Mouse (Mus musculus) bone marrow, adult 2 months (tissue): ENCODE measurements around the gene Gm10715. TPM values are rescaled to one million over a fixed set of nuclear protein-coding genes. Genes with fewer than 3 reads are reported as not detected.
"Not testable (repeated sequence)": the region's sequence is repeated elsewhere in the genome, so short reads cannot be mapped to it uniquely, and the experiment has no call there.

ENCODE experiments used
- H3K27ac ChIP-seq: fragments of 200-500 bp; 2 replicates; pipeline ENCODE4 v1.5.1; 2012; ENCODE audit warnings: low read depth, mild to moderate bottlenecking, control low read depth, inconsistent platforms, low read length; ENCODE audit not compliant: control insufficient read depth, poor library complexity, insufficient read depth
- H3K4me1 ChIP-seq: fragments of 200-500 bp; 2 replicates; pipeline ENCODE4 v1.6.1; 2011; ENCODE audit warnings: low read length; ENCODE audit not compliant: control insufficient read depth, insufficient read depth
- H3K4me3 ChIP-seq: fragments of 200-500 bp; replicated peaks from 2 replicates; pipeline ENCODE3; 2011; ENCODE audit warnings: mild to moderate bottlenecking, low read depth, low read length, control low read depth; ENCODE audit not compliant: control insufficient read depth
- WGBS: fragments of 180-500 bp; shearing (Covaris S2); methylation state at CpG from one replicate; pipeline ENCODE4 v1.1.7; 2018; 5-methylcytosine and 5-hydroxymethylcytosine counted together
- polyA plus RNA-seq: library from polyadenylated mRNA; stranded (reverse); fragments of >200 nt; gene quantifications from 2 replicates; pipeline ENCODE4 v1.2.4, GENCODE M21; 2011; ENCODE audit warnings: low replicate concordance; ENCODE audit not compliant: missing spikeins, insufficient read depth, insufficient read length

Gene Gm10715
- polyA plus RNA-seq, 1 experiment = 33.9 TPM

DNA sequence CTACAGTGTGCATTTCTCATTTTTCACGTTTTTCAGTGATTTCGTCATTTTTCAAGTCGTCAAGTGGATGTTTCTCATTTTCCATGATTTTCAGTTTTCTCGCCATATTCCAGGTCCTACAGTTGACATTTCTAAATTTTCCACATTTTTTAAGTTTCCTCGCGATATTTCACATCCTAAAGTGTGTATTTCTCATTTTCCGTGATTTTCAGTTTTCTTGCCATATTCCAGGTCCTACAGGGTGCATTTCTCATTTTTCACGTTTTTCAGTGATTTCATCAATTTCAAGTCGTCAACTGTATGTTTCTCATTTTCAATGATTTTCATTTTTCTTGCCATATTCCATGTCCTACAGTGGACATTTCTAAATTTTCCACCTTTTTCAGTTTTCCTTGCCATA is 19.6 kb upstream of the Gm10715 start, which contains the start of gene Gm10719:
TSS of gene Gm10719 (plus strand) at position 301 of the 400 bp plus-strand sequence.
- WGBS = 50% methylated on average over 1 of the region's 9 CpGs
- not testable (repeated sequence) for H3K27ac ChIP-seq, H3K4me3 ChIP-seq, H3K4me1 ChIP-seq

DNA sequence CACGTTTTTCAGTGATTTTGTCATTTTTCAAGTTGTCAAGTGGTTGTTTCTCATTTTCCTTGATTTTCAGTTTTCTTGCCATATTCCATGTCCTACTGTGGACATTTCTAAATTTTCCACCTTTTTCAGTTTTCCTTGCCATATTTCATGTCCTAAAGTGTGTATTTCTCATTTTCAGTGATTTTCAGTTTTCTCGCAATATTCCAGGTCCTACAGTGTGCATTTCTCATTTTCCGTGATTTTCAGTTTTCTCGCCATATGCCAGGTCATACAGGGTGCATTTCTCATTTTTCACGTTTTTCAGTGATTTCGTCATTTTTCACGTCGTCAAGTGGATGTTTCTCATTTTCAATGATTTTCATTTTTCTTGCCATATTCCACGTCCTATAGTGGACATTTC is 17.7 kb upstream of the Gm10715 start:
- H3K4me3 ChIP-seq, H3K27ac ChIP-seq, H3K4me1 ChIP-seq: not testable (repeated sequence)
- WGBS = 63% methylated on average over 9 of the region's 9 CpGs

DNA sequence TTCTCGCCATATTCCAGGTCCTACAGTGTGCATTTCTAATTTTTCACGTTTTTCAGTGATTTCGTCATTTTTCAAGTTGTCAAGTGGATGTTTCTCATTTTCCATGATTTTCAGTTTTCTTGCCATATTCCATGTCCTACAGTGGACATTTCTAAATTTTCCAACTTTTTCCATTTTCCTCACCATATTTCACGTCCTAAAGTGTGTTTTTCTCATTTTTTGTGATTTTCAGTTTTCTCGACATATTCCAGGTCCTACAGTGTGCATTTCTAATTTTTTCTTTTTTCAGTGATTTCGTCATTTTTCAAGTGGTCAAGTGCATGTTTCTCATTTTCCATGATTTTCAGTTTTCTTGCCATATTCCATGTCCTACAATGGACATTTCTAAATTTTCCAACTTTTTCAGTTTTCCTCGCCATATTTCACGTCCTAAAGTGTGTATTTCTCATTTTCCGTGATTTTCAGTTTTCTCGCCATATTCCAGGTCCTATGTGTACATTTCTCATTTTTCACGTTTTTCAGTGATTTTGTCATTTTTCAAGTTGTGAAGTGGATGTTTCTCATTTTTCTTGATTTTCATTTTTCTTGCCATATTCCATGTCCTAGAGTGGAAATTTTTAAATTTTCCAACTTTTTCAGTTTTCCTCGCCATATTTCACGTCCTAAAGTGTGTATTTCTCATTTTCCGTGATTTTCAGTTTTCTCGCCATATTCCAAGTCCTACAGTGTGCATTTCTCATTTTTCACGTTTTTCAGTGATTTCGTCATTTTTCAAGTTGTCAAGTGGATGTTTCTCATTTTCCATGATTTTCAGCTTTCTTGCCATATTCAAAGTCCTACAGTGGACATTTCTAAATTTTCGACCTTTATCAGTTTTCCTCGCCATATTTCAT is 16.6 kb upstream of the Gm10715 start:
- not testable (repeated sequence) for H3K27ac ChIP-seq, H3K4me1 ChIP-seq, H3K4me3 ChIP-seq
- 74% methylated on average over 17 of the region's 19 CpGs for WGBS

DNA sequence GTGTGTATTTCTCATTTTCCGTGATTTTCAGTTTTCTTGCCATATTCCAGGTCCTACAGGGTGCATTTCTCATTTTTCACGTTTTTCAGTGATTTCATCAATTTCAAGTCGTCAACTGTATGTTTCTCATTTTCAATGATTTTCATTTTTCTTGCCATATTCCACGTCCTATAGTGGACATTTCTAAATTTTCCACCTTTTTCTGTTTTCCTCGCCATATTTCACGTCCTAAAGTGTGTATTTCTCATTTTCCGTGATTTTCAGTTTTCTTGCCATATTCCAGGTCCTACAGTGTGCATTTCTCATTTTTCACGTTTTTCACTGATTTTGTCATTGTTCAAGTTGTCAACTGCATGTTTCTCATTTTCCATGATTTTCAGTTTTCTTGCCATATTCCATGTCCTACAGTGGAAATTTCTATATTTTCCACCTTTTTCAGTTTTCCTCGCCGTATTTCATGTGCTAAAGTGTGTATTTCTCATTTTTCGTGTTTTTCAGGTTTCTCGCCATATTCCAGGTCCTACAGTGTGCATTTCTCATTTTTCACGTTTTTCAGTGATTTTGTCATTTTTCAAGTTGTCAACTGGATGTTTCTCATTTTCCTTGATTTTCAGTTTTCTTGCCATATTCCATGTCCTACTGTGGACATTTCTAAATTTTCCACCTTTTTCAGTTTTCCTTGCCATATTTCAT is 14.2 kb upstream of the Gm10715 start:
- WGBS = 68% methylated on average over 11 of the region's 13 CpGs
- H3K4me3 ChIP-seq, H3K4me1 ChIP-seq, H3K27ac ChIP-seq: not testable (repeated sequence)

DNA sequence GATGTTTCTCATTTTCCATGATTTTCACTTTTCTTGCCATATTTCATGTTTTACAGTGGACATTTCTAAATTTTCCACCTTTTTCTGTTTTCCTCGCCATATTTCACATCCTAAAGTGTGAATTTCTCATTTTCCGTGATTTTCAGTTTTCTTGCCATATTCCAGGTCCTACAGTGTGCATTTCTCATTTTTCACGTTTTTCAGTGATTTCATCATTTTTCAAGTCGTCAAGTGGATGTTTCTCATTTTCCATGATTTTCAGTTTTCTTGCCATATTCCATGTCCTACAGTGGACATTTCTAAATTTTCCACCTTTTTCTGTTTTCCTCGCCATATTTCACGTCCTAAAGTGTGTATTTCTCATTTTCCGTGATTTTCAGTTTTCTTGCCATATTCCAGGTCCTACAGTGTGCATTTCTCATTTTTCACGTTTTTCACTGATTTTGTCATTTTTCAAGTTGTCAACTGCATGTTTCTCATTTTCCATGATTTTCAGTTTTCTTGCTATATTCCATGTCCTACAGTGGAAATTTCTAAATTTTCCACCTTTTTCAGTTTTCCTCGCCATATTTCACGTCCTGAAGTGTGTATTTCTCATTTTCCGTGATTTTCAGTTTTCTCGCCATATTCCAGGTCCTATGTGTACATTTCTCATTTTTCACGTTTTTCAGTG is 13.2 kb upstream of the Gm10715 start, which contains the start of gene Gm10718:
TSS of gene Gm10718 (plus strand) at position 236 of the 673 bp plus-strand sequence.
- 69% methylated on average over 12 of the region's 13 CpGs for WGBS
- not testable (repeated sequence) for H3K27ac ChIP-seq, H3K4me3 ChIP-seq, H3K4me1 ChIP-seq

DNA sequence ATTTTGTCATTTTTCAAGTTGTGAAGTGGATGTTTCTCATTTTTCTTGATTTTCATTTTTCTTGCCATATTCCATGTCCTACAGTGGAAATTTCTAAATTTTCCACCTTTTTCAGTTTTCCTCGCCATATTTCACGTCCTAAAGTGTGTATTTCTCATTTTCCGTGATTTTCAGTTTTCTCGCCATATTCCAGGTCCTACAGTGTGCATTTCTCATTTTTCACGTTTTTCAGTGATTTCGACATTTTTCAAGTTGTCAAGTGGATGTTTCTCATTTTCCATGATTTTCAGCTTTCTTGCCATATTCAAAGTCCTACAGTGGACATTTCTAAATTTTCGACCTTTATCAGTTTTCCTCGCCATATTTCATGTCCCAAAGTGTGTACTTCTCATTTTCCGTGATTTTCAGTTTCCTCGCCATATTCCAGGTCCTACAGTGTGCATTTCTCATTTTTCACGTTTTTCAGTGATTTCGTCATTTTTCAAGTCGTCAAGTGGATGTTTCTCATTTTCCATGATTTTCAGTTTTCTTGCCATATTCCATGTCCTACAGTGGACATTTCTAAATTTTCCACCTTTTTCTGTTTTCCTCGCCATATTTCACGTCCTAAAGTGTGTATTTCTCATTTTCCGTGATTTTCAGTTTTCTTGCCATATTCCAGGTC is 12.6 kb upstream of the Gm10715 start:
- not testable (repeated sequence) for H3K27ac ChIP-seq, H3K4me3 ChIP-seq, H3K4me1 ChIP-seq
- 73% methylated on average over 16 of the region's 16 CpGs for WGBS

DNA sequence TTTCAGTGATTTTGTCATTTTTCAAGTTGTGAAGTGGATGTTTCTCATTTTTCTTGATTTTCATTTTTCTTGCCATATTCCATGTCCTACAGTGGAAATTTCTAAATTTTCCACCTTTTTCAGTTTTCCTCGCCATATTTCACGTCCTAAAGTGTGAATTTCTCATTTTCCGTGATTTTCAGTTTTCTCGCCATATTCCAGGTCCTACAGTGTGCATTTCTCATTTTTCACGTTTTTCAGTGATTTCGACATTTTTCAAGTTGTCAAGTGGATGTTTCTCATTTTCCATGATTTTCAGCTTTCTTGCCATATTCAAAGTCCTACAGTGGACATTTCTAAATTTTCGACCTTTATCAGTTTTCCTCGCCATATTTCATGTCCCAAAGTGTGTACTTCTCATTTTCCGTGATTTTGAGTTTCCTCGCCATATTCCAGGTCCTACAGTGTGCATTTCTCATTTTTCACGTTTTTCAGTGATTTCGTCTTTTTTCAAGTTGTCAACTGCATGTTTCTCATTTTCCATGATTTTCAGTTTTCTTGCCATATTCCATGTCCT is 11.7 kb upstream of the Gm10715 start, which contains the start of gene Gm10717:
TSS of gene Gm10717 (plus strand) at position 506 of the 556 bp plus-strand sequence.
- not testable (repeated sequence) for H3K27ac ChIP-seq, H3K4me3 ChIP-seq, H3K4me1 ChIP-seq
- WGBS = 64% methylated on average over 12 of the region's 12 CpGs

DNA sequence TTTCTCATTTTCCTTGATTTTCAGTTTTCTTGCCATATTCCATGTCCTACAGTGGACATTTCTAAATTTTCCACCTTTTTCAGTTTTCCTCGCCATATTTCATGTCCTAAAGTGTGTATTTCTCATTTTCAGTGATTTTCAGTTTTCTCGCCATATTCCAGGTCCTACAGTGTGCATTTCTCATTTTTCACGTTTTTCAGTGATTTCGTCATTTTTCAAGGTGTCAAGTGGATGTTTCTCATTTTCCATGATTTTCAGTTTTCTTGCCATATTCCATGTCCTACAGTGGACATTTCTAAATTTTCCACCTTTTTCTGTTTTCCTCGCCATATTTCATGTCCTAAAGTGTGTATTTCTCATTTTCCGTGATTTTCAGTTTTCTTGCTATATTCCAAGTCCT is 11.0 kb upstream of the Gm10715 start:
- H3K4me1 ChIP-seq, H3K4me3 ChIP-seq, H3K27ac ChIP-seq: not testable (repeated sequence)
- WGBS = 69% methylated on average over 5 of the region's 6 CpGs

DNA sequence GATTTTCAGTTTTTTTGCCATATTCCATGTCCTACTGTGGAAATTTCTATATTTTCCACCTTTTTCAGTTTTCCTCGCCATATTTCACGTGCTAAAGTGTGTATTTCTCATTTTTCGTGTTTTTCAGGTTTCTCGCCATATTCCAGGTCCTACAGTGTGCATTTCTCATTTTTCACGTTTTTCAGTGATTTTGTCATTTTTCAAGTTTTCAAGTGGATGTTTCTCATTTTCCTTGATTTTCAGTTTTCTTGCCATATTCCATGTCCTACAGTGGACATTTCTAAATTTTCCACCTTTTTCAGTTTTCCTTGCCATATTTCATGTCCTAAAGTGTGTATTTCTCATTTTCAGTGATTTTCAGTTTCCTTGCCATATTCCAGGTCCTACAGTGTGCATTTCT is 10.5 kb upstream of the Gm10715 start:
- WGBS = 71% methylated on average over 5 of the region's 5 CpGs
- H3K4me1 ChIP-seq, H3K27ac ChIP-seq, H3K4me3 ChIP-seq: not testable (repeated sequence)

DNA sequence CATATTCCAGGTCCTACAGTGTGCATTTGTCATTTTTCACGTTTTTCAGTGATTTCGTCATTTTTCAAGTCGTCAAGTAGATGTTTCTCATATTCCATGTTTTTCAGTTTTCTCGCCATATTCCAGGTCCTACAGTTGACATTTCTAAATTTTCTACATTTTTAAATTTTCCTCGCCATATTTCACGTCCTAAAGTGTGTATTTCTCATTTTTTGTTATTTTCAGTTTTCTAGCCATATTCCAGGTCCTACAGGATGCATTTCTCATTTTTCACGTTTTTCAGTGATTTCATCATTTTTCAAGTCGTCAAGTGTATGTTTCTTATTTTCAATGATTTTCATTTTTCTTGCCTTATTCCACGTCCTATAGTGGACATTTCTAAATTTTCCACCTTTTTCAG is 9.9 kb upstream of the Gm10715 start:
- H3K4me1 ChIP-seq, H3K4me3 ChIP-seq, H3K27ac ChIP-seq: not testable (repeated sequence)
- 63% methylated on average over 9 of the region's 9 CpGs for WGBS

DNA sequence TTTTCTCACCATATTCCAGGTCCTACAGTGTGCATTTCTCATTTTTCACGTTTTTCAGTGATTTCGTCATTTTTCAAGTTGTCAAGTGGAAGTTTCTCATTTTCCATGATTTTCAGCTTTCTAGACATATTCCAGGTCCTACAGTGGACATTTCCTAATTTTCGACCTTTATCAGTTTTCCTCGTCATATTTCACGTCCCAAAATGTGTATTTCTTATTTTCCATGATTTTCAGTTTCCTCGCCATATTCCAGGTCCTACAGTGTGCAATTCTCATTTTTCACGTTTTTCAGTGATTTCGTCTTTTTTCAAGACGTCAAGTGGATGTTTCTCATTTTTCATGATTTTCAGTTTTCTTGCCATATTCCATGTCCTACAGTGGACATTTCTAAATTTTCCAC is 9.5 kb upstream of the Gm10715 start:
- not testable (repeated sequence) for H3K27ac ChIP-seq, H3K4me1 ChIP-seq, H3K4me3 ChIP-seq
- 64% methylated on average over 9 of the region's 9 CpGs for WGBS

DNA sequence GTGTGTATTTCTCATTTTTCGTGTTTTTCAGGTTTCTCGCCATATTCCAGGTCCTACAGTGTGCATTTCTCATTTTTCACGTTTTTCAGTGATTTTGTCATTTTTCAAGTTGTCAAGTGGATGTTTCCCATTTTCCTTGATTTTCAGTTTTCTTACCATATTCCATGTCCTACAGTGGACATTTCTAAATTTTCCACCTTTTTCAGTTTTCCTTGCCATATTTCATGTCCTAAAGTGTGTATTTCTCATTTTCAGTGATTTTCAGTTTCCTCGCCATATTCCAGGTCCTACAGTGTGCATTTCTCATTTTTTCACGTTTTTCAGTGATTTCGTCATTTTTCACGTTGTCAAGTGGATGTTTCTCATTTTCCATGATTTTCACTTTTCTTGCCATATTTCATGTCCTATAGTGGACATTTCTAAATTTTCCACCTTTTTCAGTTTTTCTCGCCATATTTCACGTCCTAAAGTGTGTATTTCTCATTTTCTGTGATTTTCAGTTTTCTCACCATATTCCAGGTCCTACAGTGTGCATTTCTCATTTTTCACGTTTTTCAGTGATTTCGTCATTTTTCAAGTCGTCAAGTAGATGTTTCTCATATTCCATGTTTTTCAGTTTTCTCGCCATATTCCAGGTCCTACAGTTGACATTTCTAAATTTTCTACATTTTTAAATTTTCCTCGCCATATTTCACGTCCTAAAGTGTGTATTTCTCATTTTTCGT is 7.2 kb upstream of the Gm10715 start:
- 59% methylated on average over 14 of the region's 16 CpGs for WGBS
- not testable (repeated sequence) for H3K4me1 ChIP-seq, H3K4me3 ChIP-seq, H3K27ac ChIP-seq
